Mouse (Mus musculus) T-helper 2 cell (primary cell): Measurements from ENCODE around the gene Tmprss3.

Source experiments
- in situ Hi-C: fragments of 300-600 bp; cut with MboI, MseI; formaldehyde crosslinking; loops from one replicate; pipeline ENCODE4 v1.15.1; 2025; ENCODE audit warnings: high pct_unique_total_duplicates

Gene Tmprss3

GRCm38 (mm10) chr17:31195207-31195606, 3.6 kb downstream of the Tmprss3 start:
- in situ Hi-C loops: no loop called here

DNA sequence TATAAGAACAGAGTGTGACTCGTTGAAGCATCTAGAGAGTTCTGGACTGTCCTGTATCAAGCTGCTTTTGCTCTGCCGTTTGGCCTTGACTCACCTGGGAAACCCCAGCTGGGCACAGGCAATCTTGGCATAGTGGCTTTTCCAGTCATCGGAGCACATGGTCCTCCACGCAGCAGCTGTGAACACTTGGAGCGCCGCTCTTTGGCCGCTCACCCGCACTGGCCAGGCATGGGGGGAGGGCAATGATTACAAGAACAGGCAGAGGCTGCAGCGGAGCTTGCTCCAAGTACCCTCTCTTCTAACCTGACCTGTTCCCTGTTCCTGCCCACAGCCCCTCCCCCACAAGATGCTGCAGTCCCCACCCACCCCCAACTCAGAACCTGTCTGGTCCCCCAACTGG, 5.4 kb downstream of the Tmprss3 start:
- in situ Hi-C loops: no loop called here

DNA sequence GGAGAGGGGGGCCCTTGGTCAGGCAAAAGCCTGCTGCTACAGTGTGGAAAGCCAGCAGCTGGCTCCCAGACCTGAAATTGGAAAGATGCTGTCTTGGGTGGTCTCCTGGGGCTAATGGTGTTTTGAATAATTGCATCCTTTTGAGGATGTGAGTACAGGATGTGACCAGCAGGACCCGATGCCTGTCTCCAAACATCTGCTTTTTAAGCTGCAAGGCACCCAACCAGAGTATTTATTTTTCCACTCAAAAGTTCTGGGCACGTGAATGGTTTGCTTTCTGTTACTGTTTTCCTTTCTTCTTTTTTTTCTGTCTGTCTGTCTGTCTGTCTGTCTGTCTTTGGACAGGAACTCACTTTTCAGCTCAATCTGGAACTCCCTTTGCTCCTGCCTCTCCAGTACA, 6.1 kb downstream of the Tmprss3 start:
- in situ Hi-C loops: no loop called here

DNA sequence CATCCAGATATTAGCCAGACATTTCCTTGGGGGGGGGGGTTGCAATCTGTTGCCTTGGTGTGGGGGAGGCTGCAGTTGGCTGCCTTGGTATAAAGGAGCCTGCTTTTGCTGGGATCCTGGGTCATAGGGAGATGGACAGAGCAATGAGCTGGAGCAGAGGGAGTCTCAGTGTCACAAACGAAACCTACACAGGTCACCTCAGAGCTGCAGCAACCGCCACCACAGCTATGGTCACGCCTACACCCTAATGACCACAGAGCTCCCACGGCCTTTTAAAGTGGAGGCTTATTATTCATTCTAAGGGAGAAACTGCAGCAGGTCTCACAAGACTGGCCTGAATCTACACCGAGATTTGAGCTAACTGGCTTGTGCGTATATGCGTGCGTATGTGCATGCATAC, 7.0 kb downstream of the Tmprss3 start:
- in situ Hi-C loops: no loop called here

DNA sequence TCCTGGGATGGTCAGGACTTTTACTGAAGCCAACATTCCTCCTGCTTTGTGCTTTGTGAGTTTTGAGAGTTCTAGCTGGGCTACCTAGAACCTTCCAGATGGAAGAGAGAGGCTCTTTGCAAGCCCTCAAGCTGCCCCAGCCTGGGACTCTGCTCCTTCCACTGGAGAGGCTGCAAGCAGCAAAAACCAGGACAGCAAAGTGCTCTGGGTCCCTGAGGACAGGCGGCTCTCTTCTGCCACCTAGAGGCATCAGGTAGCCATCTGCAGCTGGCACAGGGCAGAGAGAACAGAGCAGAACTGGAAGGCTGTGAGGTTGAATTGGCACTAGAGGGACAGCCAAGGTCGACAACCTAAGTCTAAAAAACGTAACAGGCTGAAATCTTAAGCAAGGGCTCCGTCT, 11.4 kb downstream of the Tmprss3 start:
- in situ Hi-C loops: loop anchor here (5.0 kb wide), 1 partner anchor 45 kb away; the partner anchor contains the start of gene Tff2

DNA sequence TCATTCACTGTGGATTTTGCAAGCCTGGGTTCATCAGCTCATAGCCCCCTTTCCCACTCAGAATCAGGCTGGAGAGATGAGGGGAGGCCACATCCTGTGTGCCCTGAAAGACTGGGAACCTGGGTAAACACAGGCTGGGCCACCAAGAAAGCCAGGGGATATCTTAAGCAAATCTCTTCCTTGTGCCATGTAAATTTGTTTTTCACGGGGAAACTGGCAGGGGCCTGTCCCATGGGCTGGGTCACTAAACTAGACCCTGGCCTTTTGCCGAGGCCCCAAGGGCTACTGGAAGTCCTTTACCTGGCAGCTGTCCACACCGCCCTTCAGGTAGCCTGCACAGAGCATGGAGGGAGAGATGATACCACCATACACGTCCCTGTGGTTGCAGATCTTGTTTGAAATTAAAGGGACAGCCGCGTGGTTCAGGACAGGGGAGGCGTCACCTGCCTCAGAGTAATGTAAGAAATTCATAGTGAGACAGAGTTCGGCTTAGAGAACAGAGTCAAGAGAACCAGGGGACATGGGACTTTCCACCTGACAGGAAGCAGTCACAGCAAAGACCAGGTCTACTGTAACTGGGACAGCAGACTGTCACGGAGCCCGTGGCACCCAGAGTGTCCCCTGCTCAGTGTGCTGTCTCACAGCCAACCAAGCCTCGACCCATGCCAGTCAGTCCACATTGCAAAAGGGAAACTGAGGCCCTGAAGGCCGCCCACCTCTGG, 14.3 kb downstream of the Tmprss3 start:
- in situ Hi-C loops: no loop called here

GRCm38 (mm10) chr17:31183180-31183974, 15.4 kb downstream of the Tmprss3 start:
- in situ Hi-C loops: no loop called here

- in situ Hi-C loops: no loop called here
Observed at GRCm38 (mm10) chr17:31181490-31181889, 17.3 kb downstream of the Tmprss3 start.

DNA sequence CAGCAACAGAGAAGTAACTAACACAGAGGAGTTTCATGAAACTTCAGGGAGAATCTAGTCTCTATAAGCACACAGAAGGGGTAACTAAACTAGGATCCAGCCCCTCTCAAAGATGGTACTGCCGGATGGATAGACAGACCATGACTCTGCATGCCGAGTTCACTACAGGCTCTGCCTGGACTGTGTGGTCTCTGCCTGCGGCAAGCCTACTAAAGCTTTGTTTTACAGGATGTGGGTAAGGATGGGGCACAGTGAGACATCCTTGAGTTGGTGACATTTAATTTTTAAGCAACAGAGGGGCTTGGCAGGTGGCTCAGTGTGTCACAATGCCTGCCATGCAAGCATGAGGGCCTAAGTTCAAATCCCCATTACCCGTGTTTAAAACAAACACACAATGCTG, 22.5 kb downstream of the Tmprss3 start:
- in situ Hi-C loops: no loop called here

- in situ Hi-C loops: no loop called here
Observed at GRCm38 (mm10) chr17:31169796-31170195, 29.0 kb downstream of the Tmprss3 start.

DNA sequence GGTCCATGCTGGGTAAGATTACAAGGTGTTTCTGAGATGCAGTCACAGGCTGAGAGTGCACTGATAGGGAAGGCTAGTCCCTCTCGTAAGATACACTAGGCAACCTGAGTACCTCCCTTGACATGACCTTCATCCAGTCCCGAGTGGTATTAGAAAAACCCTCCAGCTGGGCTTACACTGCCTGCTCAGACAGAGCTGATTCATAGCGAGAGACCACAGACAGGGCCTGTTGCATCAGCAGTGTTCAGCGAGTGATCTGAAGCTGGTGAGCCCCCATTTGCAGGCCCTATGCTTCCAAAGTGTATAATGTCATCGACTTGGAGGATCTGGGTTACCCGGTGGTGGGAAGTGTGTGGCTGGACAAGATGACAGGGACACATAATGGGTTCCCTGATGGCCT, 33.6 kb downstream of the Tmprss3 start, which contains the start of gene Tff1:
Gene Tff1 (minus strand): TSS at position 151 of the 400 bp plus-strand sequence.
- in situ Hi-C loops: no loop called here

GRCm38 (mm10) chr17:31163821-31164220, 35.0 kb downstream of the Tmprss3 start:
- in situ Hi-C loops: no loop called here

- in situ Hi-C loops: no loop called here
Observed at GRCm38 (mm10) chr17:31162607-31163006, 36.2 kb downstream of the Tmprss3 start.

DNA sequence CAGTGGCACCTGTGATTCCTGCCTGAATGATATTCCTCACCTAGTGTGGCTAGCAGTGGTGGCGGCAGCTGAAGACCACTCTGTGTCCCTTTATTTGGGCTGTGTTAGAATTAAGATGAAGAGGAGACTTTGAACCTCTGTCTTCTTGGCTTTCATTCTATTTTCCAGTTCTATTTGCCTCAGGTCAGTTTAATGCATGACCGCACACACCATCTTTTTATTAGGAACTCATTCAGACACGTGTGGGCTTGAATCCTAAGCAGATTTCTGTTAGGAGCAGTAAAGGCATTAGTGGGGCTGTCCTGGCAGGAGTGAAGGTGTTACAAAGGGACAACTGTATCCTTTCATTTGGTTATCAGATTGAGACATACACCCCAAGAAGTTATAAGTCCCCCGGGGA, 38.5 kb downstream of the Tmprss3 start:
- in situ Hi-C loops: no loop called here

DNA sequence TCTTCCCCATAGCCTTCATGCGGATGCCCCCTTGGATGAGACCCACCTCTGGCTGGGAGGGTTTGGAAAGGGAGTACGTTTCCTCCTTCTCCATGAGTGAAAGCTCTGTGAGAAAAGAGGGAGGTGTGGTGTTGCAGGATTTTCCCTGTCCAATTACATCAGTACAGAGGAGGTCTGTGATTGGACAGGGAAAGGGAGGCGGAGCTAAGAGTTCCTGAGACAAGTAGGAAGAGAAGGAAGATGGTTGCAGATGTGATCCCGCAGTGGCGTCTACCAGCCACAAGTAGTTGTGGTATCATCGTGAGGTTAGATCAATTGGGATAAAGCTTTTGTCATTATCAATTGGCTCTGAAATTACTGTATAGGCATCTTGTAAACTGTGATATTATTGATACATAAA, 40.9 kb downstream of the Tmprss3 start:
- in situ Hi-C loops: no loop called here

GRCm38 (mm10) chr17:31153785-31154184, 45.0 kb downstream of the Tmprss3 start:
- in situ Hi-C loops: no loop called here

- in situ Hi-C loops: no loop called here
Observed at GRCm38 (mm10) chr17:31152966-31153499, 45.7 kb downstream of the Tmprss3 start.

- in situ Hi-C loops: no loop called here
Observed at GRCm38 (mm10) chr17:31152512-31152911, 46.3 kb downstream of the Tmprss3 start.

DNA sequence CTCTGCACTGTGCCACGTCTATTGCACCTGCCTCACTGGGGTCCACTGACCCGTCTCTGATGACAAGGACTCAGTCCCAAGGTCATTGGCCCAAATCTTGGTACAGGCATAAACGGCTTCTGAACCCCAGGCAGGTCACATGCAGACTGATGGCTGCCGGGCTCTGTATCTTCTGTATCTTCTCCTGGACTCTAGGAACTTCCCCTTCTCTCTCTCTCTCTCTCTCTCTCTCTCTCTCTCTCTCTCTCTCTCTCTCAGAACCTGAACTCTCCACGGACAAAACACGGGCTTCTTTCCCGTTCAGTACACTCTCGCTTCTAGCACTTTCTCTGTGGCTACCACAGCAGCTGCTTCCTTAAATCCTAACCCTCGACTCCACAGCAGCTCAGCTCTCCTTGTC, 52.8 kb downstream of the Tmprss3 start:
- in situ Hi-C loops: no loop called here

DNA sequence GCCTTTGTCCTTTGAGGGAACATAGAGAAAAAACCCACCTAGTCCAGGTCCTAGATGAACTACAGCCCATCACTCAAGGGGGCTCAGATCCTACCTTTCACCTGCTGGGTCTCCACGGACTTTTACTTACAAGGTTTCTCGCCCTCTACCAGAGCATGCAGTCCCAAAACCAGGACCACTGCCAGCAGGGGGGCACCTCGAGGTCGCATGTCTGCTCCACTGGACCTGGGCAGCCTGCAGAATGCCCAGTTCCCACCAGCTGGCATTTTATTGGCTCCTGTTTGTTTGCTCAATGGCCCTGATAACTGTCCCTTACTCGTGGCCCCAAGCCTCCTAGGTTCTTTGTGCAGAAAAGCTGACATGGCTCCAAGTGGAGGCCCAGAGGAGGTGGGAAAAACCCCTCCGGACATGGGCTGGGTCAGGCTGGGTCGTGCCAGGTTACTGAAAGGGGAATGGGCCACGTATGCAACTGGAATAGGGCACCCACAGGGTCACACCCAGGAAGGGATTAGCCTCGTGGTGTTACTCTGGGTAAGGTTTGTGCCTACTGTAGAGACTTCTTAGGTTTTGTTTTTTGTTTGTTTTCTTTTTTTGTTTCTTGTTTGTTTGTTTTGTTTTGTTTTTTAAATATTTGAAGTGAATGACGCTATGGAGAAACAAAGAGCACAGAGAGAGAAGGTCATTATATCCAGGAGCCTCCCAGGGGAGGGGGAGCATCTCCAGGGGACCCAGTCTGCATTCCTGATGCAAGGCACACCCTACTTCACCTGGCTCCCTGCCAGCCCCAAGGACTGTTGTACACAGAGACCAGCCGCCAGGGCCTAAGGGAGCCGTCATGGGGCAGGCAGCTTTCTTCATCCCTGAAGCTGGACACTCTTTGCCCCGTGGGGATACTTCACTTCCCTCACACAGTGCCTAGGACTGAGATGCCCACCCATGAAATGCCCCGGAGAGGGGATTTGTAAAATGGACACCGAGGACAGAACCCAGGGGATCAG, 54.4 kb downstream of the Tmprss3 start, which contains the start of gene Tff2:
Gene Tff2 (minus strand): TSS at position 243 of the 998 bp plus-strand sequence.
- in situ Hi-C loops: loop anchor here (5.0 kb wide), 1 partner anchor 43 kb away; no protein-coding TSS in a partner anchor

DNA sequence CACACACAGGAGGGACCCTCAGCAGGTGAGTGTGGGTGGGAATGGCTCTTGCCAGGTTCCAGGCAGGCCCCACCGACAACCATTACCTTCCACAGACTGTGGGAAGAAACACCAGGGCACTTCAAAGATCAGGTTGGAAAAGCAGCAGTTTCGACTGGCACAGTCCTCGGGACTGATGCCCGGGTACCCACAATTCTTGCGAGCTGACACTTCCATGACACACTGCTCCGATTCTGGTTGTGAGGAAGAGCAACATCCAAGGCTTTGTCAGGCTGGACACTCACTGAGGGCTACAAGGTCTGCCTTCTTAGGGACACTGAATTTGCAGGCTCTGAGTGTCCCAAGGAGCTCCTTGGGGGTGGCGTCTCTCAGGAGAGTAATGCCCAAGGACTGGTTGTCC, 56.7 kb downstream of the Tmprss3 start:
- in situ Hi-C loops: loop anchor here (5.0 kb wide), 1 partner anchor 45 kb away; no protein-coding TSS in a partner anchor
